In genomic region chr17:7939640-7940039, GRCm38 (mm10) we compare ENCODE assay signal across 8 mouse cellular contexts. TPM values are rescaled to one million over a fixed set of nuclear protein-coding genes. Genes with fewer than 3 reads are reported as not detected.
DNase-seq lines count a peak whose midpoint lies in the region; ATAC-seq and TF ChIP-seq lines count a peak whose summit lies in the region.

No protein-coding gene starts in this region.

- WGBS in heart, adult 2 months = 32% methylated on average over 8 of the region's 8 CpGs
- WGBS in heart, embryonic 12.5 days = 53% methylated on average over 8 of the region's 8 CpGs
- WGBS in embryonic facial prominence, embryonic 11.5 days = 69% methylated on average over 8 of the region's 8 CpGs
- 40% methylated on average over 8 of the region's 8 CpGs for WGBS in liver, postnatal 0 days (ENCODE audit: insufficient replicate concordance)
- WGBS in small intestine, adult 2 months = 42% methylated on average over 8 of the region's 8 CpGs
- WGBS in hindbrain, embryonic 12.5 days = 68% methylated on average over 8 of the region's 8 CpGs

- no peaks in the 10 kb centered on the region for H3K27me3 ChIP-seq in heart, adult 2 months (ENCODE audit: control insufficient read depth, insufficient read depth, low read length)
- H3K27me3 ChIP-seq in heart, embryonic 12.5 days (replicated peaks) = no peaks in the 10 kb centered on the region
- no peaks in the 10 kb centered on the region for H3K27me3 ChIP-seq in embryonic facial prominence, embryonic 11.5 days (ENCODE audit: control insufficient read depth, insufficient read depth, low read length)
- no peaks in the 10 kb centered on the region for H3K27me3 ChIP-seq in liver, postnatal 0 days (ENCODE audit: insufficient read depth, low read length)
- H3K27me3 ChIP-seq in small intestine, adult 2 months (ENCODE audit: control insufficient read depth, insufficient read depth, low read length) = no peaks in the 10 kb centered on the region
- H3K27me3 ChIP-seq in hindbrain, embryonic 12.5 days = no peaks in the 10 kb centered on the region

- peak in 1 of 2 experiments; percentile 39 for DNase-seq in heart, adult 2 months
- peak; percentile 59 for DNase-seq in urinary bladder, postnatal 14 days (ENCODE audit: low spot score)
- no peak for DNase-seq in urinary bladder, postnatal 4 days (ENCODE audit: low spot score in 2 of 2)
- peak; percentile 26 for DNase-seq in embryonic facial prominence, embryonic 11.5 days (ENCODE audit: low spot score)
- DNase-seq in liver, postnatal 0 days = peak; percentile 28

- no peak for ATAC-seq in heart, embryonic 12.5 days (ENCODE audit: insufficient number of reproducible peaks, low FRiP score)
- no peak for ATAC-seq in embryonic facial prominence, embryonic 11.5 days (replicated peaks; ENCODE audit: insufficient number of reproducible peaks, low FRiP score, low TSS enrichment, low read depth)
- ATAC-seq in liver, postnatal 0 days = no peak
- ATAC-seq in hindbrain, embryonic 12.5 days (ENCODE audit: low FRiP score) = no peak

- TF ChIP-seq POLR2A in heart, adult 2 months (IDR thresholded peaks at IDR 0.05; ENCODE audit: insufficient read depth, low read depth, low read length) = no peak
- TF ChIP-seq POLR2A in small intestine, adult 2 months (IDR thresholded peaks at IDR 0.05; ENCODE audit: low read depth, low read length) = no peak

- TF ChIP-seq EP300 in heart, adult 2 months (IDR thresholded peaks at IDR 0.05; ENCODE audit: insufficient read depth, low read depth, low read length) = no peak
- no peak for TF ChIP-seq EP300 in liver, postnatal 0 days (IDR thresholded peaks at IDR 0.05; ENCODE audit: low read depth)

- peak; percentile 61 for TF ChIP-seq CTCF in heart, adult 2 months (IDR thresholded peaks at IDR 0.05)
- TF ChIP-seq CTCF in liver, postnatal 0 days (IDR thresholded peaks at IDR 0.05; ENCODE audit: low read depth) = peak; percentile 56
- TF ChIP-seq CTCF in small intestine, adult 2 months (IDR thresholded peaks at IDR 0.05; ENCODE audit: extremely low read depth, insufficient read length, insufficient replicate concordance, low read depth, low read length) = peak; percentile 45; the same call in 1 of the 2 replicates

- H3K27ac ChIP-seq in heart, adult 2 months = no peak overlapping the region
- no peak overlapping the region for H3K27ac ChIP-seq in heart, embryonic 12.5 days (ENCODE audit: poor library complexity, severe bottlenecking)
- H3K27ac ChIP-seq in embryonic facial prominence, embryonic 11.5 days (replicated peaks; ENCODE audit: low read depth, low read length) = no peak overlapping the region
- H3K27ac ChIP-seq in liver, postnatal 0 days (ENCODE audit: low read depth) = no peak overlapping the region
- H3K27ac ChIP-seq in small intestine, adult 2 months (ENCODE audit: insufficient read depth, low read depth, low read length) = no peak overlapping the region
- no peak overlapping the region for H3K27ac ChIP-seq in hindbrain, embryonic 12.5 days

- no peak overlapping the region for H3K4me2 ChIP-seq in heart, embryonic 12.5 days
- no peak overlapping the region for H3K4me2 ChIP-seq in embryonic facial prominence, embryonic 11.5 days (ENCODE audit: low read depth, low read length)
- no peak overlapping the region for H3K4me2 ChIP-seq in liver, postnatal 0 days (ENCODE audit: low read depth, low read length)
- H3K4me2 ChIP-seq in hindbrain, embryonic 12.5 days (replicated peaks) = no peak overlapping the region

- no peaks in the 10 kb centered on the region; the same call in 1 of the 2 replicates for H3K4me1 ChIP-seq in heart, adult 2 months (ENCODE audit: control insufficient read depth, insufficient read depth, low read length)
- H3K4me1 ChIP-seq in heart, embryonic 12.5 days (replicated peaks) = 0 out of 2 replicates have a peak, but pooled peaks cover under 1% of the 10 kb centered on the region
- H3K4me1 ChIP-seq in embryonic facial prominence, embryonic 11.5 days (ENCODE audit: control insufficient read depth, insufficient read depth, low read length) = no peaks in the 10 kb centered on the region
- peaks cover under 1% of the 10 kb centered on the region; the same call in 1 of the 2 replicates for H3K4me1 ChIP-seq in liver, postnatal 0 days (ENCODE audit: insufficient read depth)
- no peaks in the 10 kb centered on the region; the same call in 1 of the 2 replicates for H3K4me1 ChIP-seq in small intestine, adult 2 months (ENCODE audit: control insufficient read depth, insufficient read depth, insufficient read length, low read length)
- peaks cover under 1% of the 10 kb centered on the region; the same call in 1 of the 2 replicates for H3K4me1 ChIP-seq in hindbrain, embryonic 12.5 days

- intact Hi-C loops in heart, adult 2 months (cut with DNase I) = loop anchor here (2.0 to 10.0 kb wide), 2 partner anchors 75 to 985 kb away; no protein-coding TSS in a partner anchor

- H3K9ac ChIP-seq in heart, adult 2 months (ENCODE audit: low read depth, low read length) = no peak overlapping the region
- H3K9ac ChIP-seq in heart, embryonic 12.5 days = no peak overlapping the region
- no peak overlapping the region for H3K9ac ChIP-seq in embryonic facial prominence, embryonic 11.5 days (replicated peaks; ENCODE audit: low read length)
- H3K9ac ChIP-seq in liver, postnatal 0 days (replicated peaks) = no peak overlapping the region
- no peak overlapping the region for H3K9ac ChIP-seq in hindbrain, embryonic 12.5 days

- no peaks in the 10 kb centered on the region for H3K9me3 ChIP-seq in heart, embryonic 12.5 days (replicated peaks)
- H3K9me3 ChIP-seq in embryonic facial prominence, embryonic 11.5 days (replicated peaks; ENCODE audit: control insufficient read depth, low read length) = no peaks in the 10 kb centered on the region
- H3K9me3 ChIP-seq in liver, postnatal 0 days (ENCODE audit: low read length) = no peaks in the 10 kb centered on the region
- H3K9me3 ChIP-seq in hindbrain, embryonic 12.5 days (replicated peaks) = no peaks in the 10 kb centered on the region

- no peaks in the 10 kb centered on the region for H3K36me3 ChIP-seq in heart, adult 2 months (ENCODE audit: control insufficient read depth, insufficient read depth, low read length)
- H3K36me3 ChIP-seq in heart, embryonic 12.5 days = no peaks in the 10 kb centered on the region
- no peaks in the 10 kb centered on the region for H3K36me3 ChIP-seq in embryonic facial prominence, embryonic 11.5 days (replicated peaks; ENCODE audit: control insufficient read depth, insufficient read depth, low read depth, low read length)
- H3K36me3 ChIP-seq in liver, postnatal 0 days (replicated peaks; ENCODE audit: insufficient read depth, low read length) = no peaks in the 10 kb centered on the region
- H3K36me3 ChIP-seq in small intestine, adult 2 months (ENCODE audit: control insufficient read depth, insufficient read depth, low read length) = no peaks in the 10 kb centered on the region
- H3K36me3 ChIP-seq in hindbrain, embryonic 12.5 days = no peaks in the 10 kb centered on the region

- no peak overlapping the region for H3K4me3 ChIP-seq in heart, adult 2 months
- H3K4me3 ChIP-seq in heart, embryonic 12.5 days = no peak overlapping the region
- no peak overlapping the region for H3K4me3 ChIP-seq in embryonic facial prominence, embryonic 11.5 days (ENCODE audit: low read depth, low read length)
- H3K4me3 ChIP-seq in liver, postnatal 0 days (ENCODE audit: low read depth, low read length) = no peak overlapping the region
- H3K4me3 ChIP-seq in small intestine, adult 2 months (ENCODE audit: low read depth, low read length) = no peak overlapping the region
- H3K4me3 ChIP-seq in hindbrain, embryonic 12.5 days = no peak overlapping the region

- H3K79me2 ChIP-seq in heart, adult 2 months (replicated peaks; ENCODE audit: control insufficient read depth, insufficient read depth, low read length) = no peaks in the 10 kb centered on the region

RNA-seq across cellular contexts. Expression of gene Rsph3a, which starts 5.8 kb away (rescaled TPM):
- total RNA-seq in heart, adult 2 months (2021) = 10 to 100 TPM; 26.6 to 38.7 TPM
- polyA plus RNA-seq in heart, adult 2 months (2012; rRNA removed) = 33.5 and 58.5 TPM in 2 replicates
- 48.8 and 57.7 TPM in 2 replicates for polyA plus RNA-seq in heart, embryonic 12.5 days (2016; fragmentation: Nextera tagmentation; extraction: Ambion mirVana)
- 46.0 and 52.9 TPM in 2 replicates for polyA plus RNA-seq in embryonic facial prominence, embryonic 11.5 days (2014; fragmentation: Nextera tagmentation; extraction: Ambion mirVana)
- polyA plus RNA-seq in liver, postnatal 0 days (2015; fragmentation: Nextera tagmentation; extraction: Ambion mirVana) = 16.0 and 16.2 TPM in 2 replicates
- 37.1 and 66.3 TPM in 2 replicates for polyA plus RNA-seq in small intestine, adult 2 months (2012; rRNA removed)
- polyA plus RNA-seq in hindbrain, embryonic 12.5 days (2016; fragmentation: Nextera tagmentation; extraction: Ambion mirVana) = 63.8 and 77.0 TPM in 2 replicates

RNA-seq across cellular contexts. Expression of gene Tagap, which starts 13.8 kb away (rescaled TPM):
- 1 to 10 TPM; 2.9 to 3.0 TPM for total RNA-seq in heart, adult 2 months (2021)
- polyA plus RNA-seq in heart, adult 2 months (2012; rRNA removed) = 0.94 and 1.3 TPM in 2 replicates
- 0.21 and 0.43 TPM in 2 replicates for polyA plus RNA-seq in heart, embryonic 12.5 days (2016; fragmentation: Nextera tagmentation; extraction: Ambion mirVana)
- 0.42 and 0.65 TPM in 2 replicates for polyA plus RNA-seq in embryonic facial prominence, embryonic 11.5 days (2014; fragmentation: Nextera tagmentation; extraction: Ambion mirVana)
- 1.5 TPM in 2 replicates for polyA plus RNA-seq in liver, postnatal 0 days (2015; fragmentation: Nextera tagmentation; extraction: Ambion mirVana)
- polyA plus RNA-seq in small intestine, adult 2 months (2012; rRNA removed) = 0.85 and 1.4 TPM in 2 replicates
- polyA plus RNA-seq in hindbrain, embryonic 12.5 days (2016; fragmentation: Nextera tagmentation; extraction: Ambion mirVana) = 0.26 and 0.63 TPM in 2 replicates

Comparison
In these comparisons a context has a peak if more than half of its experiments do, and no peak if none do; other contexts are left out.
1. DNase-seq: peak in urinary bladder, postnatal 14 days (single experiment), embryonic facial prominence, embryonic 11.5 days (single experiment) and liver, postnatal 0 days (single experiment); none in urinary bladder, postnatal 4 days (0 of 2).
2. Peak in every context shown above with its lines, with median percentiles within 50 percentile points of each other: CTCF ChIP-seq.